Mouse (Mus musculus): ENCODE measurements around the gene Mea1. TPM values are rescaled to one million over a fixed set of nuclear protein-coding genes. Genes with fewer than 3 reads are reported as not detected.

The Mea1 gene
- polyA plus RNA-seq, 1 experiment, result 55.7 TPM

DNA sequence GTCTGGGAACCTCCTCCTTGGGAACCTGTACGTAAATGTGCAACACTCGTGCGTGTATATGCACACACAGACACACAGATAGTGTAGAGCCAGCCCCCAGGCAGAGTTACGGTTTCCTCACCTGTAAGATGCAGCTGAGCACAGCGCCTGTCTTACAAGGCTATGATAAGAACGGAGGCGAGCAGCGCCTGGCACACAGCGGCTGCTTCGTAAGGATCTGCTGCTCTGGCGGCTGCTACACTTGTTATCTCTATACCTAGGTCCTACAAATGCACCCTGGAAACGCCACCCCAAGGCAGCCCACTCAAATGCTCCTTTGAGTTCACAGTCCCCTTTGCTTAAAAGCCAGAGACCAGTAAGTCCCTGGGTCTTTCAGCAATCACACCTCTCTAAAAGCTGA is 12.1 kb downstream of the Mea1 start:
- Histone ChIP-seq H3K27ac (ENCODE audit: control insufficient read depth, insufficient read depth, low read length) (no peak overlapping the region), H3K4me3 (ENCODE audit: control insufficient read depth, insufficient read depth, low read length) (no peak overlapping the region), H3K4me1 (replicated peaks; ENCODE audit: control insufficient read depth, insufficient read depth, low read length) (no peaks in the 10 kb centered on the region), H3K27me3 (ENCODE audit: control insufficient read depth, insufficient read depth, low read length) (no peaks in the 10 kb centered on the region), H3K36me3 (ENCODE audit: control insufficient read depth, insufficient read depth, low read length) (peaks cover 2% of the 10 kb centered on the region)
- TF ChIP-seq CTCF (IDR thresholded peaks at IDR 0.05; ENCODE audit: borderline replicate concordance, control insufficient read depth, extremely low read depth, insufficient read depth, low read length, poor library complexity), result no peak
- TF ChIP-seq POLR2A (IDR thresholded peaks at IDR 0.05; ENCODE audit: control insufficient read depth, extremely low read depth, insufficient read depth, low read length, poor library complexity), result no peak
- DNase-seq, result no peak
- 98% methylated on average over 12 of the region's 12 CpGs for WGBS

- TF ChIP-seq POLR2A (IDR thresholded peaks at IDR 0.05; ENCODE audit: control insufficient read depth, extremely low read depth, insufficient read depth, low read length, poor library complexity) (no peak), CTCF (IDR thresholded peaks at IDR 0.05; ENCODE audit: borderline replicate concordance, control insufficient read depth, extremely low read depth, insufficient read depth, low read length, poor library complexity) (no peak)
- 97% methylated on average over 2 of the region's 2 CpGs for WGBS
- Histone ChIP-seq H3K27me3 (ENCODE audit: control insufficient read depth, insufficient read depth, low read length) (no peaks in the 10 kb centered on the region), H3K4me1 (replicated peaks; ENCODE audit: control insufficient read depth, insufficient read depth, low read length) (no peaks in the 10 kb centered on the region), H3K36me3 (ENCODE audit: control insufficient read depth, insufficient read depth, low read length) (no peaks in the 10 kb centered on the region), H3K4me3 (ENCODE audit: control insufficient read depth, insufficient read depth, low read length) (no peak overlapping the region), H3K27ac (ENCODE audit: control insufficient read depth, insufficient read depth, low read length) (no peak overlapping the region)
- no peak for DNase-seq
Measured at GRCm38 (mm10) chr17:46691390-46691789, 12.8 kb downstream of the Mea1 start.

- WGBS, result 79% methylated on average over 1 of the region's 1 CpGs
- Histone ChIP-seq H3K27me3 (ENCODE audit: control insufficient read depth, insufficient read depth, low read length) (no peaks in the 10 kb centered on the region), H3K4me3 (ENCODE audit: control insufficient read depth, insufficient read depth, low read length) (no peak overlapping the region), H3K4me1 (replicated peaks; ENCODE audit: control insufficient read depth, insufficient read depth, low read length) (no peaks in the 10 kb centered on the region), H3K36me3 (ENCODE audit: control insufficient read depth, insufficient read depth, low read length) (no peaks in the 10 kb centered on the region), H3K27ac (ENCODE audit: control insufficient read depth, insufficient read depth, low read length) (no peak overlapping the region)
- DNase-seq, result no peak
- TF ChIP-seq CTCF (IDR thresholded peaks at IDR 0.05; ENCODE audit: borderline replicate concordance, control insufficient read depth, extremely low read depth, insufficient read depth, low read length, poor library complexity), result no peak
- no peak for TF ChIP-seq POLR2A (IDR thresholded peaks at IDR 0.05; ENCODE audit: control insufficient read depth, extremely low read depth, insufficient read depth, low read length, poor library complexity)
Measured at GRCm38 (mm10) chr17:46694517-46695063, 16.0 kb downstream of the Mea1 start.

GRCm38 (mm10) chr17:46698515-46698914 is 19.9 kb downstream of the Mea1 start:
- Histone ChIP-seq H3K4me3 (ENCODE audit: control insufficient read depth, insufficient read depth, low read length) (no peak overlapping the region), H3K4me1 (replicated peaks; ENCODE audit: control insufficient read depth, insufficient read depth, low read length) (peaks cover 19% of the 10 kb centered on the region), H3K36me3 (ENCODE audit: control insufficient read depth, insufficient read depth, low read length) (no peaks in the 10 kb centered on the region), H3K27ac (ENCODE audit: control insufficient read depth, insufficient read depth, low read length) (no peak overlapping the region), H3K27me3 (ENCODE audit: control insufficient read depth, insufficient read depth, low read length) (no peaks in the 10 kb centered on the region)
- DNase-seq, result no peak
- 97% methylated on average over 6 of the region's 6 CpGs for WGBS
- TF ChIP-seq POLR2A (IDR thresholded peaks at IDR 0.05; ENCODE audit: control insufficient read depth, extremely low read depth, insufficient read depth, low read length, poor library complexity) (no peak), CTCF (IDR thresholded peaks at IDR 0.05; ENCODE audit: borderline replicate concordance, control insufficient read depth, extremely low read depth, insufficient read depth, low read length, poor library complexity) (no peak)

DNA sequence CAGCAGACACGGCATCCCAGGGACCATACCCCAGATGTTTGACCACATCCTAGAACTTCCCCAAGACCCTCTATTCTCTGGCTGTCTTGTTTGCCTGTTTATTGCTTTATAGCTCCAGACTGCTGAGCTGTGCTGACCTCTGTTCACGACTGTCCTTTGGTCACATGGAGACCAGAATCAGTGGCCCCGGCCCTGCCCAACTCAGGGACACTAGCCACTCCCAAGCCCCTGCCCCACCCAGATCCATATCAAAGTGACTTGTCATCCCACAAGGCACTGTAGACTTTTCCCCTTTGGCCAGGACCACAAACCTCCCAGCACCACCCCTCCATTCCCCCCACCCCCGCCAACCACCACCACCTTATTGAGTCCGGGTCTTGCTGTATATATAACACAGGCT is 20.7 kb downstream of the Mea1 start:
- 95% methylated on average over 5 of the region's 5 CpGs for WGBS
- DNase-seq, result no peak
- H3K4me3 ChIP-seq (ENCODE audit: control insufficient read depth, insufficient read depth, low read length), result no peak overlapping the region
- H3K4me1 ChIP-seq (replicated peaks; ENCODE audit: control insufficient read depth, insufficient read depth, low read length), result peaks cover 24% of the 10 kb centered on the region
- H3K27me3 ChIP-seq (ENCODE audit: control insufficient read depth, insufficient read depth, low read length), result no peaks in the 10 kb centered on the region
- TF ChIP-seq POLR2A (IDR thresholded peaks at IDR 0.05; ENCODE audit: control insufficient read depth, extremely low read depth, insufficient read depth, low read length, poor library complexity), result no peak
- no peak overlapping the region for H3K27ac ChIP-seq (ENCODE audit: control insufficient read depth, insufficient read depth, low read length)
- H3K36me3 ChIP-seq (ENCODE audit: control insufficient read depth, insufficient read depth, low read length), result no peaks in the 10 kb centered on the region

DNA sequence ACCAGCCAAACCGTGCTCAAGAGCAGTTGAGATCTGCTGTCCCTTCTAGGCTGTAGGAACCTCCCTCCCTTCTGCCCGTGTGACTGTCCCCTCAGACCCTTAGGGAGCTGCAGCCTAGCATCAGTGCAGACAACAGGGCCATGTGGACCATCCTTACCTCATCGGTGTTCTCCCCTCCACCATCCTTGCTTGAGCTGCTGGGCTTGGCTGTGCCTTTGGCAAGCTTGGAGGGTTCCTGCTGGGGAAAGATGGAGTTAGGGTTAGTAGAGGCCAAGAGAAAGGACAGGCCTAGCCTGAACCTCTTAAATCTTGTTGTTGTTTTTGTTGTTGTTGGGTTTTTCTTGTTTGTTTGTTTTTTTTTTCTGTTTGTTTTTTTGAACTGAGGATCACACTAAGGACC is 21.3 kb downstream of the Mea1 start:
- Histone ChIP-seq H3K27ac (ENCODE audit: control insufficient read depth, insufficient read depth, low read length) (no peak overlapping the region), H3K4me3 (ENCODE audit: control insufficient read depth, insufficient read depth, low read length) (no peak overlapping the region), H3K27me3 (ENCODE audit: control insufficient read depth, insufficient read depth, low read length) (no peaks in the 10 kb centered on the region), H3K36me3 (ENCODE audit: control insufficient read depth, insufficient read depth, low read length) (no peaks in the 10 kb centered on the region), H3K4me1 (replicated peaks; ENCODE audit: control insufficient read depth, insufficient read depth, low read length) (peaks cover 24% of the 10 kb centered on the region)
- no peak for DNase-seq
- WGBS, result 95% methylated on average over 3 of the region's 3 CpGs
- no peak for TF ChIP-seq CTCF (IDR thresholded peaks at IDR 0.05; ENCODE audit: borderline replicate concordance, control insufficient read depth, extremely low read depth, insufficient read depth, low read length, poor library complexity)
- TF ChIP-seq POLR2A (IDR thresholded peaks at IDR 0.05; ENCODE audit: control insufficient read depth, extremely low read depth, insufficient read depth, low read length, poor library complexity), result no peak

GRCm38 (mm10) chr17:46701489-46701888 is 22.9 kb downstream of the Mea1 start:
- WGBS, result 89% methylated on average over 12 of the region's 12 CpGs
- Histone ChIP-seq H3K36me3 (ENCODE audit: control insufficient read depth, insufficient read depth, low read length) (no peaks in the 10 kb centered on the region), H3K27ac (ENCODE audit: control insufficient read depth, insufficient read depth, low read length) (no peak overlapping the region), H3K4me3 (ENCODE audit: control insufficient read depth, insufficient read depth, low read length) (no peak overlapping the region), H3K4me1 (replicated peaks; ENCODE audit: control insufficient read depth, insufficient read depth, low read length) (peaks cover 29% of the 10 kb centered on the region), H3K27me3 (ENCODE audit: control insufficient read depth, insufficient read depth, low read length) (no peaks in the 10 kb centered on the region)
- no peak for DNase-seq
- TF ChIP-seq CTCF (IDR thresholded peaks at IDR 0.05; ENCODE audit: borderline replicate concordance, control insufficient read depth, extremely low read depth, insufficient read depth, low read length, poor library complexity) (no peak), POLR2A (IDR thresholded peaks at IDR 0.05; ENCODE audit: control insufficient read depth, extremely low read depth, insufficient read depth, low read length, poor library complexity) (no peak)
